Mouse (Mus musculus) erythroblast, embryonic 14.5 days (primary cell): ENCODE data around the gene Tmem132c.

Experiments
- GATA1 ChIP-seq: IDR thresholded peaks from 2 replicates; pipeline ENCODE4 v1.6.1; 2012; ENCODE audit warnings: low read length, inconsistent platforms, mixed read lengths
- TAL1 ChIP-seq: IDR thresholded peaks from 3 replicates; pipeline ENCODE4 v1.6.1; 2012; ENCODE audit warnings: low read length, inconsistent platforms, mixed read lengths

- TF ChIP-seq GATA1: no peak
- TF ChIP-seq TAL1: no peak
Observed at GRCm38 (mm10) chr5:127496895-127497294, 255.3 kb downstream of the Tmem132c start.
